Mouse (Mus musculus): ENCODE results near the gene Nphp1. TPM values are rescaled to one million over a fixed set of nuclear protein-coding genes. Genes with fewer than 3 reads are reported as not detected.

Gene Nphp1
- 17.1 and 19.0 TPM in 2 replicates for polyA plus RNA-seq (2015; fragmentation: Nextera tagmentation; extraction: Ambion mirVana)

DNA sequence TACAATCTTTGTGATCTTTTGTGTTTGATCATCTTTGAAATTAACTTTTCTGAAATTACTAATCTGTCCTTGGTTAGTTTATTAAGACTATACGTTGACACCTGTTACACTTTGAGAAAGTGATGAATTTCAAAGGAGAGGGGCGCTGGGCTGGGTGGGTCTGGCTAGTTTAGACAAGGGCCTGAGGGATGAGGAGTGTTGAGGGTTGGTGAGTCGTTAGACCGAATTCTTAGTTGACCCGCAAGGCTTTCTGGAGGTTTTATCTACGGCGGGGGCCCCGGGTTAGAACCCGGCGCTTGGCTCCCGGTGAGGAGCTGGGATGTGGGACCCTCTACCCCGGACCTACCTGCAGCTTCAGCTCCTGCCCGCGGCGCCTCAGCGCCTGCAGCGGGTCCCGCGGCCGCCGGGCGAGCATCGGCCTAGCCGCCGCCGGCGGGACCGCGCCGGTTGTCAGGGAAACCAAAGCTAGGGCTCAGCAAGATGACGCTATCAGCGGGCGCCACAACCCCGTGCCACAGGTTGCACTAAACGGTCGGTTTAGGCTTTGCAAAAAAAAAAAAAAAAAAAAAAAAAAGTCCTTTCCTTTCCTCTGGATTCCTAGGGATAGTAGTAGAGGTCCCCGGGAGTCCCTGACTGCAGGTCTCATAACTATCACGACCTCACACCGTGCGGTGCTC, at the start of gene Nphp1:
Nphp1 (minus strand) TSS at position 458 of the 677 bp plus-strand sequence.
- H3K4me1 ChIP-seq (replicated peaks) = 0 out of 2 replicates have a peak, but pooled peaks cover 7% of the 10 kb centered on the region
- peak within 1 kb of the TSS; percentile 77 for H3K4me2 ChIP-seq (replicated peaks)
- under 1% methylated on average over 40 of the region's 40 CpGs for whole genome bisulfite sequencing
- peak within 1 kb of the TSS; percentile 69 for H3K4me3 ChIP-seq (replicated peaks)
- H3K9me3 ChIP-seq = no peaks in the 10 kb centered on the region
- H3K36me3 ChIP-seq = no peaks in the 10 kb centered on the region
- peak; percentile 86 for ATAC-seq
- H3K9ac ChIP-seq = peak within 1 kb of the TSS; percentile 71
- no peaks in the 10 kb centered on the region for H3K27me3 ChIP-seq (replicated peaks)
- H3K27ac ChIP-seq = 0 out of 2 replicates have a peak within 1 kb of the TSS, but pooled peaks have one; percentile 54

DNA sequence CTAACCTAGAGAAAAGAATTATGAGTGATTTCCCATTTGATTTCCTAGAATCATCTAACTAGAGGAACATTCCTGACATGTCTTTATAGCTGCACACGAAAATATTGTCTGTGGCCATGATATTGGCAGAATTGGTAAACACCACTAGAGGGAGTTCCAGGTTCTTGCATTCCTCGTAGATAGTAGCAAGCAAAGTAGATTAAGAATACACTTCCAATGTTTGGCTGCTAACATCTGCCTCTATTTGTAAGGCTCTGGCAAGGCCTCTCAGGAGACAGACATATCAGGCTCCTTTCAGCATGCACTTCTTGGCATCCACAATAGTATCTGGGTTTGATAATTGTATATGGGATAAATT, 44.1 kb upstream of the Nphp1 start:
- no peak overlapping the region for H3K27ac ChIP-seq
- H3K4me1 ChIP-seq (replicated peaks) = peaks cover 4% of the 10 kb centered on the region; the same call in 1 of the 2 replicates
- WGBS = 18% methylated on average over 2 of the region's 2 CpGs
- H3K9me3 ChIP-seq = no peaks in the 10 kb centered on the region
- H3K4me3 ChIP-seq (replicated peaks) = no peak overlapping the region
- H3K9ac ChIP-seq = no peak overlapping the region
- H3K27me3 ChIP-seq (replicated peaks) = peaks cover under 1% of the 10 kb centered on the region; the same call in 1 of the 2 replicates
- H3K36me3 ChIP-seq = no peaks in the 10 kb centered on the region
- no peak overlapping the region for H3K4me2 ChIP-seq (replicated peaks)
- ATAC-seq = no peak

DNA sequence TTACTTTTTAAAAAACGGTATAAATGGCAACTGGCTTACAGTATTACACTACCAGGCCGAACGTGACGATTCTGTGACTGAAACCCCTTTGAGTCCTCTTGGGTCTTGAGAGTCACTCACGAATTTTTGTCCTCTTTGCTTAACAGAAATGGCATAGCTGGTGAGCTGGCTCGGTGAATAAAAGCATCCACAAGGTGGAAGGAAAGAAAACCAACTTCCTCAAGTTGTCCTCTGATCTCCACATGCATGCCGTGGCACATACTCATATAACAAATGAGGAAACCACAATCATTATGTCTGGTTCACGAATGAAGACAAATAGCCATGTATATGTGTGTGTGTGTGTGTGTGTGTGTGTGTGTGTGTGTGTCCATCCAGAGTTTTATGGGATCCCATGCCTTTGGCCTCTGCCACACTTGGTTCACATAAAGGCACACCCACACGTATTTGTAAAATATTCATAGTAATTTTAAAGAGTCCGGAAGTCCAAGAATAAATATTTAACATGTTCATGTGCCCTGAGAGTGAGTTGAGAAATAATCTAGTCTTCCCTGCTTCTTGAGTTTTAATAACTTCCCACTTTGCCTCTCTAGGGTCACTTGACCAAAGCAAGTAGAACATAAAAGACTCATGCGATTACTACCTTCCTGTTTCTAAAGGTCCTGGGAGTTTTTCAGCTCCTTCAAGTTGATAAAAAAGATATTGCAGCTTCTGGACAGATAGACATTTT, 43.6 kb upstream of the Nphp1 start:
- ATAC-seq = no peak; the same call in 1 of the 2 replicates

DNA sequence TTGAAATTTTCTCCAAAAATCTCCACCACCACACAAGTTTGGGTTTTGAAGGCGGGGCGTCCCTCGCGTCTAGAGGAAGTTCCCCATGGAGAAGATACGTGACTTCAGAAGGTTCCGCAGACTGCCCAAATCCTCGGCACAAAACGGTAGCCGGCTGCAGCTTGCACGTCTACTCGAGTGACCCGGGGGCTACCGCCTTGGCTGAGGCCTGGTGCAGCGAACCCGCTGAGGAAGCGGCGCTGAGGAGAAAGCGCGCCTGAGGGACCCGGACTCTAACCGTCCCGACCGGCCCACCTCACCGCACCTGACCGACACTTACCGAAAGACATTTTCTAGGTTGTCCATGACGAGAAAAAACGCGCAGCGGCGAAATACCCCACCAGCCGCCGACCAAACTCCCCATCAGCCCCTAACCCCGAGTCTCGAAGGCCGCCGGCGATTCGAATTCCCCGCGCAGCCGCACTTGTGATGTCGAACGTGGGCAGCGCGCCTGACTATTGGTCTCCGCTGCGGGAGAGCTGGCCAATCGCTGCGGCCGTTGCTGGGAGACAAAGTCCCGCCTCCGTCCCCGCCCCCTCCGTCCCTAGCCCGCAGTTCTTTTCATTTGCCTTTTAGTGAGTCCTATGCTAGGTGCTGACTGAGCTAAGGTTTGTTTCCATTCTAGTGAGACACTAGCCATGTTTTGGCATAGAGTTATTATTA, 42.9 kb upstream of the Nphp1 start, which contains the start of gene Bub1:
Bub1 (minus strand) TSS at position 465 of the 702 bp plus-strand sequence.
- Histone ChIP-seq H3K4me2 (replicated peaks) (peak within 1 kb of the TSS; percentile 76), H3K36me3 (0 out of 2 replicates have a peak, but pooled peaks cover 2% of the 10 kb centered on the region), H3K9ac (peak within 1 kb of the TSS; percentile 65), H3K4me3 (replicated peaks) (peak within 1 kb of the TSS; percentile 86), H3K27me3 (replicated peaks) (no peaks in the 10 kb centered on the region), H3K27ac (no peak within 1 kb of the TSS), H3K4me1 (replicated peaks) (peaks cover 4% of the 10 kb centered on the region; the same call in 1 of the 2 replicates), H3K9me3 (no peaks in the 10 kb centered on the region)
- WGBS = under 1% methylated on average over 56 of the region's 56 CpGs
- ATAC-seq = peak; percentile 99

More for the DNA sequence above, 43.6 kb upstream of the Nphp1 start:
- Histone ChIP-seq H3K27me3 (replicated peaks) (no peaks in the 10 kb centered on the region), H3K4me1 (replicated peaks) (peaks cover 4% of the 10 kb centered on the region; the same call in 1 of the 2 replicates), H3K9ac (no peak overlapping the region), H3K27ac (no peak overlapping the region), H3K9me3 (no peaks in the 10 kb centered on the region), H3K36me3 (0 out of 2 replicates have a peak, but pooled peaks cover under 1% of the 10 kb centered on the region), H3K4me3 (replicated peaks) (peak overlapping the region; percentile 86), H3K4me2 (replicated peaks) (peak overlapping the region; percentile 76)
- 37% methylated on average over 11 of the region's 11 CpGs for WGBS

DNA sequence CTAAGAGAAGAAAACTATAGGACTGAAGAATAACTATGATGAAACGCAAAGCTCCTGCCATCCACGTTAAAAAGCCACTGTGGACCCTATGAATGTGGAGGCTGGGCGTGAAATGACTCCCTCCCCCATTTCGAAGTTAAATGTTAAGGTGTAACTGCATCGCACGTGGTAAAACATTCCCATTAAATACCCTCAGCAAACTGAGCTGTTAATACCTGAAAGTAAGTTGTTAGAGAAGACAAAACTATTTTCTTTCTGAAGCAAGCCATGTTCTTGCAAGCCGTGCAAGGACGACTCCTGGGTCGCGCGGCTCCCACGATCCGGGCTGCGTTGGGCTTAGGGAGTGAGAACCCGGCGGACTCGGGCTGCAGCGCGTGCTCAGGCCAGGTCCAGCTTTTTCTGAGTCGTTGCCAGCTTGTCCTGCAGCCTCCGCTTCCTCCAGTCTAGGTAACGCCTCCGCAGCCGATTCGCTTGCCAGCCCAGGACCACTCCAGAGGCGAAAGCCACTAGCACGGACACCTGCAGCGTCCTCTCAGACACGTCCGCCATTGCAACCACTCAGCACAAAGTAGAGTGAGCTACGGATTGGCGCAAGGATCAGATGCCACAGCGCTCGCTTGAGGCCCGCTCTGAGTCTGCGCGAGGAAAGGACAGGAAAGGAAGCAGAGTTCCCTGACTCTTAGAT, 3.4 kb upstream of the Nphp1 start, which contains the start of gene Mtln:
Mtln (minus strand) TSS at position 570 of the 685 bp plus-strand sequence.
- no peaks in the 10 kb centered on the region for H3K36me3 ChIP-seq
- peak; percentile 96 for ATAC-seq
- no peaks in the 10 kb centered on the region for H3K27me3 ChIP-seq (replicated peaks)
- H3K4me3 ChIP-seq (replicated peaks) = peak within 1 kb of the TSS; percentile 78
- H3K4me1 ChIP-seq (replicated peaks) = 0 out of 2 replicates have a peak, but pooled peaks cover 7% of the 10 kb centered on the region
- peak within 1 kb of the TSS; percentile 53 for H3K4me2 ChIP-seq (replicated peaks)
- H3K9me3 ChIP-seq = no peaks in the 10 kb centered on the region
- peak within 1 kb of the TSS; percentile 82 for H3K9ac ChIP-seq
- WGBS = 3% methylated on average over 37 of the region's 37 CpGs
- peak within 1 kb of the TSS; percentile 87 for H3K27ac ChIP-seq

DNA sequence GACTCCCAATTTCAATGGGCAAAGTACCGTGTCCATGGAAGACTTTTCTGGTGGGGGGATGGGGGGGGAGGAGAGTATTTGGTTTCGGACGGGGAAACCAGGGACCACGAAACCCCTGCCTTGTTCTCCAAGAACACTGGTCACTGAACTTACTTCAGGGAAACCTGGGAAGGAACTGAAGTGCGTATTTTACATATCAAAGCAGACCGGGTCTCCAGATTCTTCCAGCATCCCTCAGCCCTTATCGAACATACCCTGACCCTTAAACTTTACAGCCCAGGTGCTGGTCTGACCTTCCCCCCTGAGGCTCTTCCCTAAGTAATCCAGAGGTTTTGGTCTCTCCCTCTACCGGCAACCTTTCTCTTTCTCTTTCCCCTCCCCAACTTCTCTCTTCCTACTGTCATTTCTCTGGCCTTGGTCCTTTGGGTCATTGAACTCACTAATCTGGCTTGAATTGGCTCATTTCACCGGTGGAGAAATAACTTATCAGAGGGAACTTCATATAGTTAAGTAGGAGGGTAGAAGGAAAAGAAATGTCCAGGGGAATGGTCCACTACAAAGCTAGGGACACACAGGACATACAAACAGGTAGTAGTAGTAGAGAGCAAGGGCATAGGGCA, 1.1 kb upstream of the Nphp1 start:
- ATAC-seq = no peak
- Histone ChIP-seq H3K4me1 (replicated peaks) (0 out of 2 replicates have a peak, but pooled peaks cover 7% of the 10 kb centered on the region), H3K4me3 (replicated peaks) (peak overlapping the region; percentile 69), H3K9ac (no peak overlapping the region), H3K36me3 (no peaks in the 10 kb centered on the region), H3K27me3 (replicated peaks) (no peaks in the 10 kb centered on the region), H3K9me3 (no peaks in the 10 kb centered on the region), H3K4me2 (replicated peaks) (peak overlapping the region; percentile 77), H3K27ac (no peak overlapping the region)
- WGBS = 25% methylated on average over 9 of the region's 9 CpGs

DNA sequence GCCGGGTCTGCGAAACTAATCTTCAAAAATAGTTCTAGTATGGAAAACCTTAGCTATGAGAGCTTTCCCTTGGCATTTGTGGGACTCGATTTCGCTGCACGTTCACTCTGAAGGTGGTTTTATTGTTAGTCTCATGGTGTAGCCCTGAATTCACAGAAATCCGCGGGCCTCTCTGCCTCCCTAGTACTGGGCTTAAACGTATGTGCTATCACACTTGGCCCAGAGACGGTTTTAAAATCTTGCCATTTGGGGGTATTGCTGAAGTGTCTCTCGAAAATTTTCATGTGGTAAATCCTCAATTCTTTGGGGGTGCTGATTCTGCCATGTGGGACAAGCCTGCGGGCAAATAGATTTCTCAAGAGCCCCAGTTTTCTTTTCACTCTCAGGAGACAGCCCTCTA, 441 bp upstream of the Nphp1 start:
- Histone ChIP-seq H3K9ac (peak overlapping the region; percentile 57), H3K36me3 (no peaks in the 10 kb centered on the region), H3K4me3 (replicated peaks) (peak overlapping the region; percentile 69), H3K27ac (0 out of 2 replicates have a peak overlapping the region, but pooled peaks have one; percentile 54), H3K9me3 (no peaks in the 10 kb centered on the region), H3K4me2 (replicated peaks) (peak overlapping the region; percentile 77), H3K4me1 (replicated peaks) (0 out of 2 replicates have a peak, but pooled peaks cover 7% of the 10 kb centered on the region), H3K27me3 (replicated peaks) (no peaks in the 10 kb centered on the region)
- peak; percentile 41; the same call in 1 of the 2 replicates for ATAC-seq
- 7% methylated on average over 11 of the region's 11 CpGs for WGBS

DNA sequence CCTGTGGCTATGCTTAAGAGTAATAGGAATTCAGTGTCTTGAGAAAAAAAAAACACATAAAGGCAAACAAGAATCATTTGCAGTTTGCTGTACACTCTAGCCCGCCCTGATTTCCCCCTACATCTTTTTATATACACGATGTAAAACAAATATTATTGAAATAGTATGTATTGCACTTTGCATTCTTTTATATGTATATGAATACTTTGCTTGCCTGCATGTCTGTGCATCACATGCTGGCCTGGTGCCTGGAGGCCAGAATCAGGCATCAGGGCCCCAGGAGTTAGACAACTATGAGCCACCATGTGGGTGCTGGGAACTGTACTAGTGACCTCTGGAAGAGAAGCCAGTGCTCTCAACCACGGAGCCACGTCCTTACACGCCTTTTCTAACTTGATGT, 1.5 kb downstream of the Nphp1 start:
- Histone ChIP-seq H3K27me3 (replicated peaks) (no peaks in the 10 kb centered on the region), H3K4me1 (replicated peaks) (0 out of 2 replicates have a peak, but pooled peaks cover 7% of the 10 kb centered on the region), H3K4me3 (replicated peaks) (no peak overlapping the region), H3K27ac (no peak overlapping the region), H3K9me3 (no peaks in the 10 kb centered on the region), H3K4me2 (replicated peaks) (no peak overlapping the region), H3K9ac (no peak overlapping the region), H3K36me3 (no peaks in the 10 kb centered on the region)
- whole genome bisulfite sequencing = 89% methylated on average over 5 of the region's 5 CpGs
- no peak for ATAC-seq

DNA sequence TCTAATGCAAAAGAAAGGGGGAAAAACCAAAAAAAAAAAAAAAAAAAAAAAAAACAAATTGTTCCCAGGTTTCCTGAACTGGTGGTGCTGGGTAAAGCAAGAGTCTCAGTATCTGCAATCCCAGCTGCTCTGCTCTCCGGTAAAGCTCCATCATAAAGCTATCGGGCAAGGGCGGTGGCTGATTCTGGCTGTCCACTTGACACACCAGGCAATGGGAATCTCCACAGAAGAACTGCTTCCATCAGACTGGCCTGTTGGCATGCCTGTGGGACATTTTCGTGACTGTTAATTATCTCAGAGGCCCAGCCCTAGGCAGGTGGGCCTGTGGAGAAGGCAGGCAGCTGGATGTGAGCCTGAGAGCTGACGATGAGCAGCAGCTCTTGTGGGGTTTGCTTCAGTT, 10.2 kb downstream of the Nphp1 start:
- no peaks in the 10 kb centered on the region for H3K4me1 ChIP-seq (replicated peaks)
- ATAC-seq = no peak
- H3K9ac ChIP-seq = no peak overlapping the region; the same call in 1 of the 2 replicates
- H3K36me3 ChIP-seq = no peaks in the 10 kb centered on the region
- no peak overlapping the region for H3K27ac ChIP-seq
- WGBS = 88% methylated on average over 5 of the region's 5 CpGs
- H3K4me3 ChIP-seq (replicated peaks) = no peak overlapping the region
- no peaks in the 10 kb centered on the region for H3K9me3 ChIP-seq
- H3K27me3 ChIP-seq (replicated peaks) = no peaks in the 10 kb centered on the region
- no peak overlapping the region for H3K4me2 ChIP-seq (replicated peaks)

DNA sequence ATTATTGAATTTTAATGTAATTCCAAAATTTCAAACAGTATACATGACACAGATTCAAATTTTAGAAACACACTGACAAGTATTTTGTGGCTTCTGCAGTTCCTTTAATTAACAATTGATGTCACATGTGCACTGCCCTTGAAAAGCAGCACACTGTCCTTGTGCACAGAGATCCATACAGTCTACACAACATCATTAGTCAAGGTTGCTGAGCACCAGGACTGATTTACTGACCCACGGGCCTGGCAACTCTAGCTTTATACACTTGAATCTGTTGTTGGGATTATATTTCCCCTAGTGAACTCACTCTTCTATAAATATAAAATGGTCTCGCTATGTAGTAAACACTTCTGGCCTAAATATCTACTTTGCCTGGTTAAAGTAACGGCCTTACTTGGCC, 13.7 kb downstream of the Nphp1 start:
- no peak overlapping the region for H3K4me2 ChIP-seq (replicated peaks)
- no peak overlapping the region for H3K4me3 ChIP-seq (replicated peaks)
- ATAC-seq = no peak
- no peaks in the 10 kb centered on the region for H3K36me3 ChIP-seq
- H3K9me3 ChIP-seq = no peaks in the 10 kb centered on the region
- WGBS = 80% methylated on average over 3 of the region's 3 CpGs
- no peak overlapping the region for H3K9ac ChIP-seq
- no peaks in the 10 kb centered on the region for H3K4me1 ChIP-seq (replicated peaks)
- no peak overlapping the region for H3K27ac ChIP-seq
- no peaks in the 10 kb centered on the region for H3K27me3 ChIP-seq (replicated peaks)

DNA sequence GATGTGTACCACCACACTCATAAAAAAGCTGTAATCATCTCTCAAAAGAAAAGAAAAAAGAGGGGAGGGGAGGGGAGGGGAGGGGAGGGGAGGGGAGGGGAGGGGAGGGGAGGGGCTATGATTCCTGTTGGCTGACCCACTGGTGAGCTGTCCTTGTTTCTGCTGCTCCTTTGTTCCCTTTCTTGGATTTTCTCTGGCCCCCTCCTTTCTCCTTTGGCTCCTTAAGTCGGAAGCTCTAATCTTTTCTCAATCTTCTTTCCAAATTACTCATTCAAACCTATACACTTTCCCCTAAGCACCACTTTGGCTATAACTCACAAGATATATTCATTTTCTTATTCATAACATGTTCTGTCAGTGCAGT, 14.1 kb downstream of the Nphp1 start:
- Histone ChIP-seq H3K9ac (no peak overlapping the region), H3K4me1 (replicated peaks) (no peaks in the 10 kb centered on the region), H3K36me3 (no peaks in the 10 kb centered on the region), H3K9me3 (no peaks in the 10 kb centered on the region), H3K27me3 (replicated peaks) (no peaks in the 10 kb centered on the region), H3K27ac (no peak overlapping the region), H3K4me2 (replicated peaks) (no peak overlapping the region), H3K4me3 (replicated peaks) (no peak overlapping the region)
- WGBS = 48% methylated on average over 1 of the region's 1 CpGs
- no peak for ATAC-seq
